Mouse (Mus musculus): Measurements from ENCODE around the gene Prdx2. TPM values are rescaled to one million over a fixed set of nuclear protein-coding genes. Genes with fewer than 3 reads are reported as not detected.

Gene Prdx2
- polyA plus RNA-seq, 1 experiment from 2014 or later = 370 TPM

DNA sequence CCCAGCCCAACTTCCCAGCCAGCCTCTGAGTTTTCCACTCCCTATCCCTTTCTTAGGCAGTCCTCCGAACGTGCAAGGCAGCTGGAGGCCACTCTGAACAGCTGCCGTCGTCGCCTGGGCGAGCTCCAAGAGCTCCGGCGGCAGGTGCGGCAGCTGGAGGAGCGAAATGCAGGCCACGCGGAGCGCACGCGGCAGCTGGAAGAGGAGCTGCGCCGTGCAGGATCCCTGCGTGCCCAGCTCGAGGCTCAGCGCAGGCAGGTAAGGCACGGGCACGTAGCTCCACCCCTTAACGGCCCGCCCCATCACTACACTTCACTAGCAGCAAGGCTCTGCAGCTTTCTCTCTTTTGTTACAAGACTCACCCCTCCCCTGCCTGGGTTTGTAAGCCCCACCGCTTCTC lies 26.3 kb downstream of the Prdx2 start:
- ATAC-seq (ENCODE audit: low FRiP score, low TSS enrichment) = no peak
- 44% methylated on average over 25 of the region's 25 CpGs for WGBS
- H3K9me3 ChIP-seq (ENCODE audit: control insufficient read depth, low read length) = no peaks in the 10 kb centered on the region
- no peak overlapping the region for H3K4me3 ChIP-seq (ENCODE audit: low read depth, low read length)
- TF ChIP-seq EP300 (optimal IDR thresholded peaks at IDR 0.05) = no peak
- no peak for TF ChIP-seq CTCF (IDR thresholded peaks at IDR 0.05; ENCODE audit: low read depth)
- no peaks in the 10 kb centered on the region for H3K36me3 ChIP-seq (ENCODE audit: control insufficient read depth, insufficient read depth, low read length)
- H3K27me3 ChIP-seq (ENCODE audit: control insufficient read depth, insufficient read depth, low read length) = no peaks in the 10 kb centered on the region
- DNase-seq (ENCODE audit: low spot score) = no peak
- H3K27ac ChIP-seq (replicated peaks) = no peak overlapping the region
- peaks cover 6% of the 10 kb centered on the region for H3K4me1 ChIP-seq (replicated peaks; ENCODE audit: control insufficient read depth, insufficient read depth)
- 0 out of 2 replicates have a peak overlapping the region, but pooled peaks have one; percentile 8 for H3K4me2 ChIP-seq (replicated peaks; ENCODE audit: low read depth)
- H3K9ac ChIP-seq (ENCODE audit: low read length) = no peak overlapping the region

DNA sequence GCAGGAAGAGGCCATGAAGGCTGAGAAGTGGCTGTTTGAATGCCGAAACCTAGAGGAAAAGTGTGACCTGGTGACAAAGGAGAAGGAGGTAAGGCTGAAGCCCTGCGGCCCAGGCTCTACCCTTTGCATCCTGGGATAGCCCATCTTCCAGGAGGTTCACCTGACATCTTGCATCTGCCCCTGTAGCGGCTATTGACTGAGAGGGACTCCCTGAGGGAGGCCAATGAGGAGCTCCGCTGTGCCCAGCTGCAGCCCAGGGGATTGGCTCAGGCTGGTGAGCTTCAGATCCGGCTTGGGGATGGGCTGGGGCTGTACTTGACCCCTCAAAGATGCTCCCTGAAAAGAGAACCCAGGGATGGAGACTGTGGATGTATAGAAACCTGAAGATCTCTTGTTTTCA lies 27.6 kb downstream of the Prdx2 start:
- Histone ChIP-seq H3K27ac (replicated peaks) (no peak overlapping the region), H3K9me3 (ENCODE audit: control insufficient read depth, low read length) (no peaks in the 10 kb centered on the region), H3K4me2 (replicated peaks; ENCODE audit: low read depth) (no peak overlapping the region), H3K4me3 (ENCODE audit: low read depth, low read length) (no peak overlapping the region), H3K27me3 (ENCODE audit: control insufficient read depth, insufficient read depth, low read length) (no peaks in the 10 kb centered on the region), H3K36me3 (ENCODE audit: control insufficient read depth, insufficient read depth, low read length) (no peaks in the 10 kb centered on the region), H3K9ac (ENCODE audit: low read length) (no peak overlapping the region), H3K4me1 (replicated peaks; ENCODE audit: control insufficient read depth, insufficient read depth) (no peaks in the 10 kb centered on the region)
- 86% methylated on average over 5 of the region's 5 CpGs for WGBS
- DNase-seq (ENCODE audit: low spot score) = no peak
- no peak for TF ChIP-seq EP300 (optimal IDR thresholded peaks at IDR 0.05)
- ATAC-seq (ENCODE audit: low FRiP score, low TSS enrichment) = no peak

DNA sequence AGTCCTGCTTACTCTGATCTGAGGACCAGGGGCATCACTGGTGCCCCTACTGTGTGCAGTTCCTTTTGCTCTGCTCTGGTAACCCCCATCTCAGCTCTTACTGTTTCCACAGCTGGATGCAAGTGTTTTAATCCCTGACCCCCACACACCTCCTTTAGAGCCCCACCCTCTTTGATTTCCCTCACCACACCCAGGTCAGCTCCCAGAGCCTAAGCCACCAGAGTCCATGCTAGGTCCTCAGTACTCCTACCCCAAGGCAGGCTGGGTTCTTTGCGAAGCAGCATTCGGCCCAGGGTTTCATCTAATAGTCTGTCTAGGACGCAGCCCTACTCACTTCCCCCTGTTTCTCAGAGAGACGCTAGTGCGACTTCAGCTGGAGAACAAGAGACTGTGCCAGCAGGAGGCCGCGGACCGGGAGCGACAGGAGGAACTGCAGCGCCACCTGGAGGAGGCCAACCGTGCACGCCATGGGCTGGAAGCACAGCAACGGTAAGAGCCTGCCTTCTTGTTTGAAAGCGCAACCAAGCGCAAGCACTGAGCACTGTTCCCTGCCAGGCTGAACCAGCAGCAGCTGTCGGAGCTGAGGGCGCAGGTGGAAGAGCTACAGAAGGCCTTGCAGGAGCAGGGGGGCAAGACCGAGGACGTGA lies 28.4 kb downstream of the Prdx2 start:
- peak; percentile 94 for DNase-seq (ENCODE audit: low spot score)
- H3K9me3 ChIP-seq (ENCODE audit: control insufficient read depth, low read length) = no peaks in the 10 kb centered on the region
- peak; percentile 80 for ATAC-seq (ENCODE audit: low FRiP score, low TSS enrichment)
- TF ChIP-seq EP300 (optimal IDR thresholded peaks at IDR 0.05) = no peak
- TF ChIP-seq CTCF (IDR thresholded peaks at IDR 0.05; ENCODE audit: low read depth) = peak; percentile 98
- no peak overlapping the region; the same call in 1 of the 2 replicates for H3K4me2 ChIP-seq (replicated peaks; ENCODE audit: low read depth)
- WGBS = 13% methylated on average over 19 of the region's 19 CpGs
- H3K36me3 ChIP-seq (ENCODE audit: control insufficient read depth, insufficient read depth, low read length) = no peaks in the 10 kb centered on the region
- no peak overlapping the region for H3K27ac ChIP-seq (replicated peaks)
- H3K27me3 ChIP-seq (ENCODE audit: control insufficient read depth, insufficient read depth, low read length) = no peaks in the 10 kb centered on the region
- H3K4me1 ChIP-seq (replicated peaks; ENCODE audit: control insufficient read depth, insufficient read depth) = no peaks in the 10 kb centered on the region
- no peak overlapping the region for H3K4me3 ChIP-seq (ENCODE audit: low read depth, low read length)
- peak overlapping the region; percentile 31; the same call in 1 of the 2 replicates for H3K9ac ChIP-seq (ENCODE audit: low read length)

DNA sequence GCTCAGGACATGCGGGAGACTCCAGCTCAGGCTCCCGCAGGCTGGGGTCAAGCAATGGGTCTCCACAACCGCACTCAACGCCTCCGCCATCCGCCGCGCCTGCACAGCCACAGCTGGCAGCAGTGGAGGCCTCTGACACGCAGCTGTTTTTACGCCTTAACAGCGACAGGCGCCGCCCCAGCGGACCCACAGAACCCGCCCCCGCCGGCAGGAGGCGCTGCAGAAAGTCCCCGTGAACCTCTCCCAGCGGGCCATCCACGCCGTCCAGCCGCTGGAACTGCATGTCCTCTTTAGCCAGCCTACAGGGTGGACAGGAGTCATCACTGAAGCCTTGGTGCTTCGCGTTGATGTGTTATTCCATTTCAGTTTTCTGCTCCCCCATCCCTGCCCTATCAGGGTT lies 38.3 kb downstream of the Prdx2 start:
- Histone ChIP-seq H3K36me3 (ENCODE audit: control insufficient read depth, insufficient read depth, low read length) (no peaks in the 10 kb centered on the region), H3K27me3 (ENCODE audit: control insufficient read depth, insufficient read depth, low read length) (0 out of 2 replicates have a peak, but pooled peaks cover 4% of the 10 kb centered on the region), H3K4me1 (replicated peaks; ENCODE audit: control insufficient read depth, insufficient read depth) (no peaks in the 10 kb centered on the region), H3K9ac (ENCODE audit: low read length) (no peak overlapping the region), H3K4me2 (replicated peaks; ENCODE audit: low read depth) (no peak overlapping the region), H3K9me3 (ENCODE audit: control insufficient read depth, low read length) (no peaks in the 10 kb centered on the region), H3K27ac (replicated peaks) (no peak overlapping the region), H3K4me3 (ENCODE audit: low read depth, low read length) (no peak overlapping the region)
- 16% methylated on average over 22 of the region's 25 CpGs for WGBS
- TF ChIP-seq EP300 (optimal IDR thresholded peaks at IDR 0.05) = no peak
- TF ChIP-seq CTCF (IDR thresholded peaks at IDR 0.05; ENCODE audit: low read depth) = peak; percentile 68
- DNase-seq (ENCODE audit: low spot score) = peak; percentile 77
- ATAC-seq (ENCODE audit: low FRiP score, low TSS enrichment) = peak; percentile 30; the same call in 1 of the 2 replicates

DNA sequence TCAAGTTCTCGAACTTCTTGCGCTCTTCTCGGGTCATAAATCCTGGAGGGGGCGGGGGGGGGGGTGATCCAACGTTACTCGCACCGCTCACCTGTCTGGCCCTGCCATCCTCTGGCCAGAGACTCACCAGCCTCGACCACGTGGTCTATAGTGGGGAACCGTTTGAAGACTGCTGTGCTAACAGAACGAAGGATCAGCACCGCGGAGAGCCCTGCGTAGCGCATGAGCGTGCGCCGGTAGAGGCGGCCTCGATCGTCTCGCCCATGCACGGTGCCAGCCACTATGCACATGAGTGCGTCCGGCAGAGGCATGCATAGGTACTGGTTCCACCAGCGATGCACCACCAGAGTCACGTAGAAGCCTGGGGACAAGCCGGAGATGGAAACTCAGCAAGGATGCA lies 41.9 kb downstream of the Prdx2 start:
- no peak overlapping the region for H3K27ac ChIP-seq (replicated peaks)
- WGBS = 10% methylated on average over 28 of the region's 28 CpGs
- ATAC-seq (ENCODE audit: low FRiP score, low TSS enrichment) = peak; percentile 56; the same call in 1 of the 2 replicates

DNA sequence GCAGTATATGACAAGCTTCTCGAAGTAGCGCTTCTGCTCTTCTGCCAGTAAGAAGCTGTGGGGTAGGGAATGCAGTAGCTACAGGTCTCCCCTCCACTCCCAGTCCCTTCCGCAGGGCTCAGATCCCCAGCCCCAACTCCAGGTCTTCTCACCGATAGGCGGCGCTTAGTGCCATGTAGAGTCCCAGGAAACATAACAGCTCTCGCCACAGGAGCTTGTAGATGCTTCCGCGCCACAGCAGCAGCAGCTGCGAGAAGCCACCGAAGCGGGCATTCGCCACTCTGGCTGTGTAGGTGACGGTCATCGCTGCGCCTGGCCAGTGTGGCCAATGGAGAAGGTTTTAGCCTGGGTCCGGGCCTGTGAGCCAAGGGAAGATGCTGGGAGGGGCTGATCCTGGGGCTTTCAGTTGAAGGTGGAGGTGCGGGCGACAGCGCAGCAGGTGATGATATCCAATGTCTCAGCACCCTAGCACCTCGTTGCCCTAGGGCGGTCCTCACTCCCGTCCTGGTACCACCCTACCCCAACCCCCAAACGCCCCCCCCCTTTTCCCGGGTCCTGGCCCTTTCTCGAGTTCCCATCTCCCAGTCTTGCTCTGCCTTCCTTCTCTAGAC lies 43.9 kb downstream of the Prdx2 start:
- peak; percentile 82 for TF ChIP-seq CTCF (IDR thresholded peaks at IDR 0.05; ENCODE audit: low read depth)
- TF ChIP-seq EP300 (optimal IDR thresholded peaks at IDR 0.05) = no peak
- Histone ChIP-seq H3K27me3 (ENCODE audit: control insufficient read depth, insufficient read depth, low read length) (0 out of 2 replicates have a peak, but pooled peaks cover 4% of the 10 kb centered on the region), H3K27ac (replicated peaks) (no peak overlapping the region), H3K9me3 (ENCODE audit: control insufficient read depth, low read length) (no peaks in the 10 kb centered on the region), H3K4me3 (ENCODE audit: low read depth, low read length) (peak overlapping the region; percentile 31), H3K4me1 (replicated peaks; ENCODE audit: control insufficient read depth, insufficient read depth) (no peaks in the 10 kb centered on the region), H3K9ac (ENCODE audit: low read length) (peak overlapping the region; percentile 47; the same call in 1 of the 2 replicates), H3K36me3 (ENCODE audit: control insufficient read depth, insufficient read depth, low read length) (peaks cover 4% of the 10 kb centered on the region; the same call in 1 of the 2 replicates), H3K4me2 (replicated peaks; ENCODE audit: low read depth) (peak overlapping the region; percentile 62)
- DNase-seq (ENCODE audit: low spot score) = peak; percentile 85
- peak; percentile 49; the same call in 1 of the 2 replicates for ATAC-seq (ENCODE audit: low FRiP score, low TSS enrichment)
- 4% methylated on average over 26 of the region's 26 CpGs for WGBS

More for the DNA sequence above, 41.9 kb downstream of the Prdx2 start:
- 0 out of 2 replicates have a peak, but pooled peaks cover 4% of the 10 kb centered on the region for H3K27me3 ChIP-seq (ENCODE audit: control insufficient read depth, insufficient read depth, low read length)
- no peaks in the 10 kb centered on the region for H3K36me3 ChIP-seq (ENCODE audit: control insufficient read depth, insufficient read depth, low read length)
- TF ChIP-seq EP300 (optimal IDR thresholded peaks at IDR 0.05) = no peak
- DNase-seq (ENCODE audit: low spot score) = no peak
- H3K4me2 ChIP-seq (replicated peaks; ENCODE audit: low read depth) = no peak overlapping the region
- no peaks in the 10 kb centered on the region for H3K9me3 ChIP-seq (ENCODE audit: control insufficient read depth, low read length)
- H3K4me3 ChIP-seq (ENCODE audit: low read depth, low read length) = no peak overlapping the region
- H3K9ac ChIP-seq (ENCODE audit: low read length) = no peak overlapping the region
- no peaks in the 10 kb centered on the region for H3K4me1 ChIP-seq (replicated peaks; ENCODE audit: control insufficient read depth, insufficient read depth)

Data from stomach, postnatal 0 days (tissue).